Mouse (Mus musculus) CH12.LX (cell line): ENCODE data around the gene Tfap2e. TPM values are rescaled to one million over a fixed set of nuclear protein-coding genes. Genes with fewer than 3 reads are reported as not detected.

Source experiments
- DNase-seq: peaks from one replicate; pipeline ENCODE4 v3.0.0-alpha.2; 2013; ENCODE audit errors: extremely low read depth
- H3K27ac ChIP-seq: 2 replicates; pipeline ENCODE4 v1.5.1; 2012; ENCODE audit warnings: low read depth, mild to moderate bottlenecking, control low read depth, moderate library complexity; ENCODE audit not compliant: insufficient read depth
- H3K27me3 ChIP-seq: replicated peaks from 2 replicates; pipeline ENCODE3; 2012; ENCODE audit warnings: inconsistent platforms
- H3K36me3 ChIP-seq, 2 experiments: replicated peaks in 1 of 2; 2 replicates each; pipeline versions ENCODE3 to v1.6.1; 2012; ENCODE audit warnings: inconsistent platforms in 1 of 2, low read length in 1 of 2, mild to moderate bottlenecking in 1 of 2, mixed read lengths in 1 of 2, moderate library complexity in 1 of 2; ENCODE audit not compliant: control insufficient read depth in 1 of 2, insufficient read depth in 1 of 2
- H3K4me1 ChIP-seq, 2 experiments: 2 replicates each; pipeline ENCODE4 v1.6.1; 2012; ENCODE audit warnings: inconsistent platforms in 1 of 2, moderate library complexity in 1 of 2; ENCODE audit not compliant: insufficient read depth in 2 of 2, control insufficient read depth in 1 of 2
- H3K4me2 ChIP-seq: 2 replicates; pipeline ENCODE4 v1.6.1; 2012; ENCODE audit warnings: low read depth, mild to moderate bottlenecking, control low read depth; ENCODE audit not compliant: poor library complexity, insufficient read depth, severe bottlenecking
- H3K4me3 ChIP-seq, 3 experiments: fragments of 150-350 bp in 1 of 3; sonication (generic) in 1 of 3; replicated peaks in 1 of 3; 2 replicates each; pipeline versions ENCODE3 to v1.5.1; 2011 to 2012; ENCODE audit warnings: low read depth in 2 of 3, low read length in 2 of 3, mild to moderate bottlenecking in 2 of 3, moderate library complexity in 2 of 3, control low read depth in 1 of 3, improper control_type of control experiment in 1 of 3, inconsistent platforms in 1 of 3, mixed read lengths in 1 of 3; ENCODE audit not compliant: poor library complexity in 1 of 3
- H3K79me2 ChIP-seq: replicated peaks from 2 replicates; pipeline ENCODE4 v1.6.1; 2012; ENCODE audit warnings: mild to moderate bottlenecking, moderate library complexity; ENCODE audit not compliant: control insufficient read depth, poor library complexity, insufficient read depth, severe bottlenecking; ENCODE audit errors: extremely low read depth
- H3K9ac ChIP-seq: 2 replicates; pipeline ENCODE4 v1.6.1; 2012; ENCODE audit warnings: low read depth, mild to moderate bottlenecking, control low read depth, moderate library complexity; ENCODE audit not compliant: insufficient read depth
- H3K9me3 ChIP-seq: replicated peaks from 2 replicates; pipeline ENCODE3; 2012; ENCODE audit warnings: low read length, inconsistent platforms, mixed read lengths
- CHD1 ChIP-seq: IDR thresholded peaks from 2 replicates; pipeline ENCODE4 v1.6.1; 2012; ENCODE audit warnings: low read depth, low read length, improper control_type of control experiment, inconsistent platforms
- CHD2 ChIP-seq: IDR thresholded peaks from 2 replicates; pipeline ENCODE4 v1.6.1; 2011; ENCODE audit warnings: low read length, improper control_type of control experiment
- E2F4 ChIP-seq: IDR thresholded peaks from 2 replicates; pipeline ENCODE4 v1.6.1; 2011; ENCODE audit warnings: low read depth, low read length, improper control_type of control experiment; ENCODE audit not compliant: insufficient replicate concordance
- EP300 ChIP-seq: IDR thresholded peaks from 2 replicates; pipeline ENCODE4 v1.6.1; 2011; ENCODE audit warnings: low read length, improper control_type of control experiment
- GABPA ChIP-seq: IDR thresholded peaks from 2 replicates; pipeline ENCODE4 v1.6.1; 2012; ENCODE audit warnings: low read depth, low read length, improper control_type of control experiment, inconsistent platforms; ENCODE audit not compliant: insufficient replicate concordance
- JUND ChIP-seq: conservative IDR thresholded peaks from 2 replicates; pipeline ENCODE4 v1.6.1; 2011; ENCODE audit warnings: low read depth, low read length, improper control_type of control experiment
- NRF1 ChIP-seq: IDR thresholded peaks from 2 replicates; pipeline ENCODE4 v1.6.1; 2014; ENCODE audit warnings: low read depth, mild to moderate bottlenecking, inconsistent platforms, low read length, improper control_type of control experiment, moderate library complexity
- POLR2AphosphoS2 ChIP-seq: IDR thresholded peaks from 2 replicates; pipeline ENCODE4 v1.6.1; 2011; ENCODE audit warnings: low read depth, low read length, improper control_type of control experiment
- RAD21 ChIP-seq: IDR thresholded peaks from 2 replicates; pipeline ENCODE4 v1.6.1; 2011; ENCODE audit warnings: low read depth, mild to moderate bottlenecking, low read length, improper control_type of control experiment, moderate library complexity
- SIN3A ChIP-seq: IDR thresholded peaks from 2 replicates; pipeline ENCODE4 v1.6.1; 2012; ENCODE audit warnings: low read length, improper control_type of control experiment, inconsistent platforms
- SMC3 ChIP-seq: IDR thresholded peaks from 2 replicates; pipeline ENCODE4 v1.6.1; 2011; ENCODE audit warnings: low read depth, low read length, improper control_type of control experiment
- TBP ChIP-seq: conservative IDR thresholded peaks from 2 replicates; pipeline ENCODE4 v1.6.1; 2011; ENCODE audit warnings: low read depth, low read length, improper control_type of control experiment
- TCF12 ChIP-seq: IDR thresholded peaks from 2 replicates; pipeline ENCODE4 v1.6.1; 2014; ENCODE audit warnings: low read depth, mild to moderate bottlenecking, inconsistent platforms, low read length, improper control_type of control experiment
- USF1 ChIP-seq: IDR thresholded peaks from 2 replicates; pipeline ENCODE4 v1.6.1; 2014; ENCODE audit warnings: low read depth, mild to moderate bottlenecking, inconsistent platforms, low read length, improper control_type of control experiment
- USF2 ChIP-seq: conservative IDR thresholded peaks from 2 replicates; pipeline ENCODE4 v1.6.1; 2011; ENCODE audit warnings: low read depth, low read length, improper control_type of control experiment
- ZC3H11A ChIP-seq: IDR thresholded peaks from 2 replicates; pipeline ENCODE4 v1.6.1; 2012; ENCODE audit warnings: low read depth, mild to moderate bottlenecking, inconsistent platforms, low read length, improper control_type of control experiment
- ZKSCAN1 ChIP-seq: IDR thresholded peaks from 2 replicates; pipeline ENCODE4 v1.6.1; 2012; ENCODE audit warnings: low read depth, inconsistent platforms, low read length, improper control_type of control experiment, borderline replicate concordance
- ZMIZ1 ChIP-seq: IDR thresholded peaks from 2 replicates; pipeline ENCODE4 v1.6.1; 2012; ENCODE audit warnings: low read depth, mild to moderate bottlenecking, inconsistent platforms, low read length, improper control_type of control experiment
- ZNF384 ChIP-seq: IDR thresholded peaks from 2 replicates; pipeline ENCODE4 v1.6.1; 2012; ENCODE audit warnings: low read depth, low read length, improper control_type of control experiment, inconsistent platforms
- dilution Hi-C: fragments of 300-500 bp; cut with MboI; formaldehyde crosslinking; loops from 2 replicates; pipeline ENCODE4 v1.14.3; 2020; ENCODE audit warnings: low sequenced_read_pairs; ENCODE audit not compliant: extremely low pct_unique_long_range_greater_than_20kb, extremely low pct_ligation_motif_present
- in situ Hi-C: fragments of 300-500 bp; cut with MboI; formaldehyde crosslinking; loops from 3 replicates; pipeline ENCODE4 v1.14.3; 2019; ENCODE audit warnings: low sequenced_read_pairs, low pct_ligation_motif_present, low pct_unique_long_range_greater_than_20kb, mixed read lengths
- polyA plus RNA-seq: library from polyadenylated mRNA; unstranded; fragments of >175 nt; gene quantifications from 2 replicates; pipeline ENCODE4 v1.2.1, GENCODE M21; 2012; ENCODE audit warnings: low read depth; ENCODE audit not compliant: insufficient read length
- total RNA-seq, 2 experiments: library from RNA; depleted of rRNA; stranded (reverse); fragments of 300-350 nt in 1 of 2; fragments of >200 nt in 1 of 2; gene quantifications; 2 replicates each; pipeline ENCODE4 v1.2.3; 2012 to 2014

Tfap2e gene
- total and polyA plus RNA-seq, 3 experiments = not detected

- no peaks in the 10 kb centered on the region for H3K79me2 ChIP-seq
- H3K9ac ChIP-seq = no peak overlapping the region
- H3K27me3 ChIP-seq = no peaks in the 10 kb centered on the region
- no peaks in the 10 kb centered on the region for H3K9me3 ChIP-seq
- peaks cover 6 to 35% of the 10 kb centered on the region in 2 experiments for H3K36me3 ChIP-seq
- H3K4me3 ChIP-seq = no peak overlapping the region
- H3K4me1 ChIP-seq = peaks cover 0 to 6% of the 10 kb centered on the region in 2 experiments; a peak in 1 of 4 replicates
- in situ Hi-C loops = no loop called here
- TF ChIP-seq CHD1 = no peak
- TF ChIP-seq JUND = no peak
- TF ChIP-seq USF2 = no peak
- no peak for TF ChIP-seq SIN3A
- no peak for TF ChIP-seq ZC3H11A
- no peak for TF ChIP-seq TCF12
- no peak for TF ChIP-seq RAD21
- no peak for TF ChIP-seq ZMIZ1
- TF ChIP-seq USF1 = no peak
- no peak for TF ChIP-seq E2F4
- no peak for TF ChIP-seq ZKSCAN1
- TF ChIP-seq TBP = no peak
- no peak for TF ChIP-seq NRF1
- no peak for TF ChIP-seq POLR2AphosphoS2
- no peak for DNase-seq
- H3K4me2 ChIP-seq = no peak overlapping the region
- dilution Hi-C loops = no loop called here
- no peak overlapping the region for H3K27ac ChIP-seq
Observed at GRCm38 (mm10) chr4:126775182-126775581, 39.1 kb upstream of the Tfap2e start.

GRCm38 (mm10) chr4:126773871-126774270 is 37.8 kb upstream of the Tfap2e start:
- H3K4me2 ChIP-seq = no peak overlapping the region
- no peaks in the 10 kb centered on the region for H3K27me3 ChIP-seq
- TF ChIP-seq JUND (no peak), TBP (no peak), ZMIZ1 (no peak), CHD2 (no peak), ZC3H11A (no peak), SIN3A (no peak), EP300 (no peak), ZNF384 (no peak), GABPA (no peak), SMC3 (no peak)
- DNase-seq = no peak
- peaks cover 6 to 43% of the 10 kb centered on the region in 2 experiments for H3K36me3 ChIP-seq
- in situ Hi-C loops = no loop called here
- H3K79me2 ChIP-seq = no peaks in the 10 kb centered on the region
- no peaks in the 10 kb centered on the region for H3K9me3 ChIP-seq
- dilution Hi-C loops = no loop called here
- H3K27ac ChIP-seq = no peak overlapping the region
- H3K4me3 ChIP-seq = no peak overlapping the region
- H3K4me1 ChIP-seq = peaks cover 0 to 6% of the 10 kb centered on the region in 2 experiments; a peak in 1 of 4 replicates
- H3K9ac ChIP-seq = no peak overlapping the region
